Mouse (Mus musculus): ENCODE measurements around the gene Gpatch3.

GRCm38 (mm10) chr4:133604856-133605255 is 30.3 kb downstream of the Gpatch3 start:
- no peak for TF ChIP-seq POLR2A (IDR thresholded peaks at IDR 0.05; ENCODE audit: control insufficient read depth, low read depth, low read length)
- no peak for TF ChIP-seq CTCF (IDR thresholded peaks at IDR 0.05; ENCODE audit: control insufficient read depth, insufficient read depth, insufficient replicate concordance, low read depth, low read length)

Measured in testis, adult 2 months (tissue).